Mouse (Mus musculus) skeletal muscle tissue, adult 2 months (tissue): Measurements from ENCODE around the gene Trpm4.

Experiments
- DNase-seq: peaks from one replicate; pipeline ENCODE4 v3.0.0-alpha.2; 2012; ENCODE audit warnings: low read depth, low spot score

The Trpm4 gene

GRCm38 (mm10) chr7:45312686-45313453 lies 20.7 kb downstream of the Trpm4 start:
- no peak for DNase-seq

GRCm38 (mm10) chr7:45312023-45312422 lies 21.6 kb downstream of the Trpm4 start:
- no peak for DNase-seq

- peak; percentile 39 for DNase-seq
Observed at GRCm38 (mm10) chr7:45309455-45309854, 24.1 kb downstream of the Trpm4 start.

DNA sequence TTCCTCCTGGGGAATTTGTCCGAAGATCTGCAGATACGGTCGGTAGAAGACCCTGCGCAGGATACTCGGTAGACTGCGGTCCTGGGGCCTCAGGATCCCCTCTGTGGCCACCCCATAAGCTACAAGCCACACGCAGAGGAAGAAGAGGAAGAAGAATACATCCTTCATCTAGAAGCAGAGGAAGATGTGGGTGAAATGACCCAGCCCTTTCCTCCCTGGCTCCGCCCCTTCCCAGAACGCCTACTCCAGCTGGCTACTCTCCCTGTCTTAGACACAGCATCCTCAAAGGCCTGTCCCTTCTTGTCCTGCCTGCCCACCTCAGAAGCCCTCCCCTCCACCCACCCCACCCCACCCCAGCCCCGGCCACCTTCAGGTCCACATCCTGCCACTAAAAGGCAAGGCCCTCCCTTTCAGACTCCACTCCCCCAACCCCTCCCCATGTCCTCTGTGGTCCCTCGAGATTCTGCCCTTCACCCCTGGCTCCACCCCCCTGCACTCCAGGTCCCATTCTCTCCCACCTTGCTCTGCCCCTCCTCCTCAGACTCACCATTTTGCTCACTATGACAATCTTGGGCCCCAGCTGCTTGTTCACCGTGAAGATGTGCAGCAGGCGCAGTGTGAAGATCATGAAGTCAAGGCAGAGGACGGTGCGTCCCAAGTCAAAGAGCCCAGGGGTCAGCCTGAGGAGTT lies 24.9 kb downstream of the Trpm4 start:
- no peak for DNase-seq

- DNase-seq: peak; percentile 35
Observed at GRCm38 (mm10) chr7:45305275-45305674, 28.3 kb downstream of the Trpm4 start.

- no peak for DNase-seq
Observed at GRCm38 (mm10) chr7:45304869-45305268, 28.7 kb downstream of the Trpm4 start.

DNA sequence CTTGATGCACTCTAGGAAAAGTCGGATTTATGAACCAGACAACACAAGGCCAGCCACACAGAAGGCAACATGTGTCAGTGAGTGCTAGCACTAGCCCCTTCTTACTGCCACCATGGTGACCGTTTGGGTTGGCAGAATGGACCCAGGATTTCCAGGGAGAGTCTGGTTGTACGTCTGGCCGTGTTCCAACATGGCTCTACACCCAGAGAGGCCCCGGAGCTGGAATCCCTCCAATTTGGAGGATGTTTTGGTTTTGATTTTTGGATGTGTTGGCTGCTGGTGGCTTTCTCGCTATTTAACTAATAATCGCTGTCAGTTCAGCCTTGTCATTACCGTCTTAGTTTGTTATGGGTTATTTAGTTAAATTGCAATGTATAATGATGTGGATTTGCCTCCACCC lies 31.0 kb downstream of the Trpm4 start:
- DNase-seq: no peak

DNA sequence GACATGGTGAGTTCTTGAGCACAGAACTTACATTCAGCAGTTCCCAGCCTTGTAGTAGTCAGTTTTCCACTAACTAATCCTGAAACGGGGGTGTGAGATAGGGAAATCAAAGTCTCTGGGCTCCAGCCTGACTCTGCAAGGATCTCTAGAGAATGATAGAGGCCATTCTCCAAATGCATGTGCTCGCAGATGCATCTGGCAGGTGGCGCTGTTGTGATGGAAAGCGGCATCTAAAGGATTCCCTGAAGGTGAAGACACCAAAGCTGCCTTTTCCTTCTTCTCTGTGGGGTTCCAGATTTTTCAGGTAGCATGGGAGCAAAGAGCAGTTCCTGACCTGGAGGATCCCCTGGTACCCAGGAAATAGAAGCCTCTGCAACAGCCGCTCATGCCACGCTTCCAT lies 33.3 kb downstream of the Trpm4 start:
- DNase-seq: peak; percentile 27

GRCm38 (mm10) chr7:45299752-45300151 lies 33.8 kb downstream of the Trpm4 start:
- peak; percentile 54 for DNase-seq

- no peak for DNase-seq
Observed at GRCm38 (mm10) chr7:45297563-45297962, 36.0 kb downstream of the Trpm4 start.

DNA sequence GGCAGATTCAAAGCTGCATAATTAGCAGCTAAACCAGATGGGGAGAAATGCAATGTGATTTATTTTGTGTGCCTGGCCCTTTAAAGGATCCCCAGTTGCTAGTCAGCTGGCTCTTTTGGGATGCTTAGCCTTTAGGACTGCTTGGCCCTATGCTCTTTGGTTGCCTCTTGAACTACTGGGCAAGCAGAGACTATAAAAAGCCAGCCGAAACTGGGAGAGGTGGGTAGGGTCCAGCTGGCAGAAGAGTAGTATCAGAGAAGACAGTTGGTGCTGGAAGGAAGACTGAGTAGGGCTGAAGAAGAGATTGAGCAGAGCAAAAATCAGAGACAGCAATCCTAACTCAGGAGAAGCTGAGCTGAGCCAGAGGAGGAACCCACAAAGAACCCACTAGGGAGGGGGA lies 37.0 kb downstream of the Trpm4 start:
- peak; percentile 79 for DNase-seq

DNA sequence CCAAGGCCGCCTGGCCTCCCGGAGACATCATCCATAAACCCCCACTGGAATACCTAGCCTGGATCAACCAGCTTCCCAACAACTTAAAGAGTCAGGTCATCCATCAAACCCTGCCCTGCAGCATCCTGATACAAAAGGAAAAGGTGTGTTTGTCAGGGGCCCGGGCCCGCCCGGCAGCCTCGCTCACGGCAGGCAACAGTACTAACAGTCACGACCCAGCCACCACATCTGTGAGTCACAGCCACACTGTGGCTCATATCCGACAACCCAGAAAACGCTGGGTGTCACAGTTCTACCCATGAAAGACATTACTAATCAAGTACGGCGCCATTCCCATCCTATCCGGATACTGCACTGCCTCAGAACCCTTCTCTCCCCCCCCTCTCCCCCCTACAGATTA lies 47.1 kb downstream of the Trpm4 start:
- no peak for DNase-seq

DNA sequence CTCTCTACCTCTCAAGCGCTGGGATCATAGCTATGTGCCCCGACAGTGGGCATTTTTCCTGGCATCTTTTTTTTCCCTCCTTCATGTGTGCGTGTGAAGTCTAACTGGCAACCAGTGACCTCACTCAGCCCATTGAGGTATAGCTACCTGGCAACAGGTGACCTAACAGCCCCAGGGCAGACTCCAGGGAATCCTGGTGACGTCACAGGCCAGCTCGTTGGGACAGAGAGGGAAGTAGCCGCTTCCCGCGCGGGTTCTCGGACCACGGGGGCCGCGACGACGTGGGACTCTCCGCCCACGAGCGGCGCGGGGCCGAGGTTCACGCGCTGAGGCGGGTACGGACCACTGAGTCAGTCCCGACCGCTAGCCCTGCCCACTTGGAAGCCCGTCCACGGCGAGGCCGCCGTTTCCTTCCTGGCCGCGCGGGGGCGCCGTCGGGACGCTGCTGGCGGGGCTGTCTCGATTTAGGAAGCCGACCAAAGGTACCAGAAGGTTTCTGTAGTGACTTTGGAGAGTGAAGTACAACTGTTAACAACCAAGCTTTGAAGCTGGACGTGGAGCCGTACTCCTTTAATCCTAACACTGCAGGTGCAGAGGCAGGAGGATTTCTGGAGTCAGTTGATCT lies 56.3 kb downstream of the Trpm4 start, which contains the start of gene Slc6a21:
Slc6a21 (plus strand) TSS at position 378 of the 625 bp plus-strand sequence.
- peak; percentile 56 for DNase-seq

DNA sequence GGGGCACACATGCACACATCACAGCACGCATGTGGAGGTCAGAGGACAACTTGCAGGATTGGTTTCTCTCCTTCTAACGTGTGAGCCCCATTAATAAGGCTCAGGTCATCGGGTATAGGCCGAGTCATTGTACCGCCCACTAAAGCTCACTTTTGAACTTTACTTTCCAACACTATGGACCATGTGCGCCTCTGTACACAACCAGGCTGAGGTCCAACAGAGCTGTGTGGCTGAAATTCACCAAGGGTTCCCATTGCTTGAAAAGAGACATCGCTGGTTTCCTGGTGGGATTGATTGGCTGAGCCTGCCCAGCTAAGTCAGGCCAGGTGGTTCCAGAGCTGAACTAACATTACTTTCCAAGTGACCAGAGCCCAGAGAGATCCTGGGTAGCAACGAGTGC lies 59.9 kb downstream of the Trpm4 start:
- no peak for DNase-seq

DNA sequence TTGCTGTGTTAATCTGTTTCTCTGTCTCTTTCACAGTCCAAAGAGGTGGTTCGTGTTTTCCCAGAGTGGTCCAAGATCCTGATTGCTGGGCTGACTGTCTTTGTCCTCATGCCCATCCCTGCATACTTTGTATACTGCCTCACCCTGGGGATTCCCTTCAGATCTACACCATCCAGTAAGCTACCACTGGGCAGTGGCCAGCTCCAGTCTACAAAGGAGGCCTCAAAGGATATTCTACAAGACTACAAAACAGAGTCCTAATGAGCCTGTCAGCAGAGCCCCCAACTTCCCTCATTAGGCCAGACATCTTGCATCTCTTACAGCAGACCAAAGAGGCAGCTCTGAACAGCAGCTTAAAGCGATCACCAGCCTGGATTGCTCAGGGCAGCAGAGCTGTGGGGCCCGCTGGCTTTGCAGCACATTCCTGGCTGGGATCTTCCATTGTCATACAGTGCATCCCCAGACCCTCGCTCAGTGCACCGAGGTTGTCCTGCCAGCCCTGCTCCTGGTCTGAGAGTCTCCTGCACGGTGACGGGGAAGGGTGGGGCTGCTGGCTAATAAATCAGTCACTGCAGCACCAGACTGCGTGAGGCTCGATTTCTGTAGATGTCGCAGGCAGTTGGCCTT lies 60.7 kb downstream of the Trpm4 start:
- no peak for DNase-seq

- DNase-seq: no peak
Observed at GRCm38 (mm10) chr7:45265518-45265917, 68.1 kb downstream of the Trpm4 start.

- no peak for DNase-seq
Observed at GRCm38 (mm10) chr7:45264348-45264747, 69.2 kb downstream of the Trpm4 start.

DNA sequence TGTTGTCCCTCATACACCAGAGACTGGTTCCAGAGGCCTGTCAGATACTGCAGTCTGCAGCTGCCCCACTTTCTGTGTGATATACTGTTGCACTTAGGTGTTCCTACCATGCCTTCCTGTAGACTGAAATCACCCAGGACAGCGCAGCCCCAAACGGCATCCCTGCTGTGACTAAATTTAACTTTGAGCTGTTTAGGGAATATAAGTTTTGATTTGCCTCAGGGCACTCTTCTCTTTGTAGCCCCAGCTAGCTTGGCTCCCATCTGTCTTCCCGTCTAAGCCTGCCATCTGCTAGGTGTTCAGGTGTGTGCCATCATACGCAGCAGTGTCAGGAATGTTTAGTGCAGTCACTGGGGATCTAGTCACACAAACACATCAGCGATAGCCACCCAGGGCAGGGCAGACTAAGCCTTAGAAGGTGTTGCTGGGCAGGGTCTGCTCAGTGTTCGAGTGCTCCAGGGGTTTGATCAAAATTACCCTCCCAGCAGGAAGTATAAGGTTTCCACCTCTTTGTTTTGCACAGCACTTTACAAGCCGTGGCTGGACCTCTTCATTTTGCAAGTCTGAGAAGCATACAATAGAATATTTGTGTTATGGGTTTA lies 70.5 kb downstream of the Trpm4 start:
- DNase-seq: no peak

DNA sequence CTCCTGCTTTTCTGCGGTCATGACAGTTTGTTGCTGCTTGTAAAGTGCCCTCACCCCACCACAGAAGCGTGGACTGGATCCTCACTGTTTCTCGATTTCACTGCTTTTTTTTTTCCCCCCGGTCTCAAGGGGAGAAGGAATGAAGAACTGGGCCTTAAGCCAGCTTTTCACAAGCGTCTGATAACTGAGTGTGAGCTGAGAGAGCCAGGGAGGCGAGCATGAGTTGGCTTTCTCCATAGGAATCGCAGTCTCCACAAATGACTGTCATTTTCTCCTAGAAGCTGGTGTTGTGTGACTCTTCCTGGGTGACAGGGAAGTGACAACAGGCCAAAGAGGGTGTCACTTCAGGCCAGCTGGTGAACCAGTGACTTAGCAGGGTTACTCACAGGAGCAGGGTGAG lies 71.3 kb downstream of the Trpm4 start:
- no peak for DNase-seq

DNA sequence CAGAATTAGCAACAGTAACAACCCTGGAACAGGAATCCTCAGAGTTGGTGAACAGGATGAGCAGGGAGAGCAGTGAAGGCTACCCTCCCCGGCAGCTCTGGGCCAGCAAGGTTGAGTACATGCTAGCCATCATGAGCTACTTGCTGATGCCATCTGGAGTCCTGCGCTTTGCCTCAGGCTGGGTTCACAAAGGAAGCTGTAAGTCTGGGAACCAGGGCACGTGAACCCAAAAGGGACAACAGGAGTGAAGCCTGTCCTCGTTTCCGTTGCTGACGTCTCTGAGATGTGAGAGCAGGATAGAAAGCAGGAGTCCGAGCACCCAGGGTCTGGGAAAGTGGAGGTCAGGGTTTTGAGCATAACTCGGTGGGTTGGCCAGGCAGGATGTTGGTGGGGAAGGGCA lies 74.3 kb downstream of the Trpm4 start:
- no peak for DNase-seq

DNA sequence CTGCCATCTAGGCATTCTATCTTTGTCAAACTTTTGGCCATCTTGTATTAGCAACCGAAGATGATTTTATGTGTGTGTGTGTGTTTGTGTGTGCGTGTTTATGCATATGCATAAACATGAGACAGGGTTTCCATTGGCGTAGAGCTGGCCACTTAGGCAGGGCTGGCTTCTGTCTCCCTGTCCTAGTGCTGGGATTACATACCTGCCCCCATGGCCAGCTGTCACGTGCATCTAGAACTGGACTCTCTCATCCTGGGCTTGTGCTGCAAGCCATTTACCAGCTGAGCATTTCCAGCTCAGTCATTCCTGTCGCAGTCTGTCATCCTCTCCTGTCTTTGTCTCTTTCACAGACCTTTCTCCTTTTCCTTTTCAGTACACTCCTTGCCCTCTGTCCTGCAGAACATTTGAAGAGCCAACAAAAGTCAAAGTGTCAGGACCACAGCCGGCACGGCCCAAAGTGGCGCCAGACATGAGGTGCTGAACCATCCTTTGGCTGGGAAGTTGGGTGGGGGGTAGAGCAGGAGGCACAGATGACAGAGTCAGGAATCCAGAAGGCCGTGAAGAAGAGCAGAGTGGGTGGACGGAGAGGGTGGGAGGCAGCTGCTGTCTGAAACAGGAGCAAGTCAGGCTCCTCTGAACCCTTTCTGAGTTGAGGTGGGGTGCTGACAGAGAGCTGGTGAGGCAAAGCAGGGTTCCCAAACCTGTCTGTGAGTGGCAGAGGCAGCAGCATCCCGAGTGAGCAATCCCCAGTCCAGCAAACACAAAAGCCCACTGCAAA lies 76.3 kb downstream of the Trpm4 start:
- DNase-seq: no peak
